Mouse (Mus musculus): ENCODE data around the gene Btn1a1.

Btn1a1 gene

DNA sequence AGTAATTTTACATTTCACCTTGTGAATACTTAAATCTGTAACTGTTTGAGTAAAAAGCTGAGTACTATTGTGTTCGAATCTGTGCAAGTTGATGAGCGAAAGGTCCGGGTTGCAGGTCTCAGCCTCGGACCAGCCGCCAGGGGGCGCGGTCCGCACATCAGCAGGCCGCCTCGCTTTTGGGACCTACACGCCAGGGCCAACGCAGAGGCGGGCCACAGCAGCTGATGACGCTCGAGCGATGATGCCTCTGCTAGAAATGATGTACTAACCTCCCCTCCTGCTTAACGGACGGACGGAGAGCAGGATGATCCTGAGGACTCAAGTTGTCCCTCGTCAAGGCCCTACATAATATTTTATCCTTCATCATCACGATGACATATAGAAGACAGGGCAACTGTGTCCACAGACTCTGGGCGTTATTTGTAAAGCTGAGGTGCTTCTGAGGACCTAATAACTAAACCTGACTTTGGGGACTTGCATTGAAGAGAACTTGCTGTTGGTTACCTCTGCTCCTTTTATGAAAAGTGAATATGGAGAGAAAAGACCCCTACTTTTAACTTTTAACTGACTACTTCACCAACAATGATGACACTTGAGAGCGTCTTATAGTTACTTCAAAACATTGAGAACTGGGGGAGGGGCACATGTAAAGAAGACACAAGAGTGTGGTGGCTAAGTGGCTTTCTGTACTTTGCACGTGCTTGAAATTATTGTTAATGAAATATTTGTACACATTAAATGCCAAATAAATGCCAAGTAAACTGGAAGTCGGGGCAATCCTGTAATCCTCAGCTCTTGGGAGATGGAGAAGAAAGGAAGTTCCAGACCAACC, 41.0 kb downstream of the Btn1a1 start:
- in situ Hi-C loops (cut with MboI, MseI) = loop anchor here (5.0 kb wide), 1 partner anchor 1397 kb away; no protein-coding TSS in a partner anchor

- in situ Hi-C loops (cut with MboI, MseI) = no loop called here
These were observed 41.7 kb downstream of the Btn1a1 start for GRCm38 (mm10) chr13:23424052-23424380.

DNA sequence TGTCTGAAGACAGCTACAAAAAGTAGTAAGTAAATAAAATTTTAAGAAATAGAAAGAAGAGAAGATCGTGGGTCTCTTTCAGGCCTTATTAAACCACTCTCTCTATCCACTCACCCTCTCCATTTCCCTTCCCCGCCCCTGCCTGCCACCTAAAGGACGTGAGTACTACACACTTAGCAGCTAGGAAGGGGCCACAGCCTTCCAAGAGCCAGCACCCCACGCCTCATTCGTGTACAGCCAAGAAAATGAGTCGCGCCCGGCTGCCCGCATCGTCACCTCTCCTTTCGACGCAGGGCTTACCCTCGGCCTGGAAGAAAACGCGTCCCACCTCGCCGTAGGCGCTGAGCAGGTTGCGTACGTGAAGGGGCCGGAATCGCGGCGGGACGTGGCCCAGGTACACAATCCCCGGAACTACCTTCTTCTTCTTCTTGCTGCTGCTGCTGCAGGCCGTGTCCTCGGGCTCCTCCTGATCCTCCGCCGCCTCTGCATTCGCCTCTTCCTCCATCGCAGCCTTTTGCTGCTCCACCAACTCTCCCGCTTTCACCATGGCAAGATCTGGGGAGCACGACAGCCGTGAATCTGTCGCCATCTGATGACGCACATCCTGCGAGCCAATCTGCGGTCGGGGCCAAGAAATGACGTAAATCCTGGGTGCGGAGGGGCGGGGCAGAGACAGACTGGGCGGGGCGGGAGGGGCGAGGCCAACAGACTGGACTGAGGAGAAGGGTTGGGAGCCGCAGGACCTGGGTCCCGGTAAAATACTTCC, 42.2 kb downstream of the Btn1a1 start, which contains the start of gene Abt1:
TSS of gene Abt1 (minus strand) at position 581 of the 766 bp plus-strand sequence.
- in situ Hi-C loops (cut with MboI, MseI) = no loop called here

- in situ Hi-C loops (cut with MboI, MseI) = no loop called here
These were observed 43.4 kb downstream of the Btn1a1 start for GRCm38 (mm10) chr13:23422351-23422750.

- in situ Hi-C loops (cut with MboI, MseI) = loop anchor here (10.0 kb wide), 2 partner anchors 1358 to 1558 kb away; no protein-coding TSS in a partner anchor
These were observed 52.8 kb downstream of the Btn1a1 start for GRCm38 (mm10) chr13:23412630-23413521.

GRCm38 (mm10) chr13:23412211-23412629, 53.5 kb downstream of the Btn1a1 start:
- in situ Hi-C loops (cut with MboI, MseI) = loop anchor here (10.0 kb wide), 2 partner anchors 1357 to 1557 kb away; no protein-coding TSS in a partner anchor

GRCm38 (mm10) chr13:23411311-23412210, 54.1 kb downstream of the Btn1a1 start:
- in situ Hi-C loops (cut with MboI, MseI) = loop anchor here (10.0 kb wide), 2 partner anchors 1357 to 1557 kb away; no protein-coding TSS in a partner anchor

GRCm38 (mm10) chr13:23410632-23411031, 55.1 kb downstream of the Btn1a1 start:
- in situ Hi-C loops (cut with MboI, MseI) = loop anchor here (10.0 kb wide), 2 partner anchors 1356 to 1556 kb away; no protein-coding TSS in a partner anchor

Measured in T-helper 1 cell (primary cell).